Mouse (Mus musculus): Measurements from ENCODE around the gene Bbc3.
"Not testable (repeated sequence)": the region's sequence is repeated elsewhere in the genome, so short reads cannot be mapped to it uniquely, and the experiment has no call there.

Gene Bbc3

DNA sequence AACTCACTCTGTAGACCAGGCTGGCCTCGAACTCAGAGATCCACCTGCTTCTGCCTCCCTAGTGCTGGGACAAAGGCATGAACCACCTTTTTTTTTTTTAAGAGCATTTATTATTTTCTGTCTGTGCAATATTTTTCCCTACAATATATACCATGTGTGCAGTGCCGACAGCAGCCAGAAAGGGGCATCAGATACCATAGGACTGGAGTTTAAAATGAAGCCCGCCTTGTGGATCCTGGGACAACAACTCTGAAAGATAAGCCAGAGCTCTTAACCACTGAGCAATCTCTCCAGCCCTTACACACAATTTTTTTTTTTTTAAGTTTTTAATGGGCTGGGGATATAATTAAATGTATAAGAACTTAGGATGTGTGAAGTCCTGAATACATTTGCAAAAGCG is 13.8 kb upstream of the Bbc3 start:
- DNase-seq (ENCODE audit: extremely low spot score): peak; percentile 39

DNA sequence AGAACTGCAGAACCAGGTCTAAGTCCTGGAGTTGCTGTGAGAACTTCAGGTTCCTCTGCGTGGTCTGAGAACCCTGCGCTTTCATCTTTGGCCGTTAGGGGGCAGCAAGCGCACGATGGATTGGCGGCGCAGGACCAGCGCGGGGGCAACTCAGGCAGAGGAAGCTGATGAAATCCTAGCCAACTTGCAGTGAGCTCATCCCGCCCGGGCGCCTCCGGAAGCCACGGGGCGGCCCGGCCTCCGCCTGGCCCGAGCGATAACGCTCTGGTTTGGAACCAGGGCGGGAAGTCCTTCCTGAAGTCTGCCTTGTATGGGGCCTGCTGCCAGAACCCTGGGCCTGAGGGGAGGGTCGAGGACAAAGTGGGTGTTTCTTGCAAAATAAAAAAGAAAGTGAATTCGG is 13.4 kb upstream of the Bbc3 start:
- DNase-seq (ENCODE audit: extremely low spot score): peak; percentile 96

DNA sequence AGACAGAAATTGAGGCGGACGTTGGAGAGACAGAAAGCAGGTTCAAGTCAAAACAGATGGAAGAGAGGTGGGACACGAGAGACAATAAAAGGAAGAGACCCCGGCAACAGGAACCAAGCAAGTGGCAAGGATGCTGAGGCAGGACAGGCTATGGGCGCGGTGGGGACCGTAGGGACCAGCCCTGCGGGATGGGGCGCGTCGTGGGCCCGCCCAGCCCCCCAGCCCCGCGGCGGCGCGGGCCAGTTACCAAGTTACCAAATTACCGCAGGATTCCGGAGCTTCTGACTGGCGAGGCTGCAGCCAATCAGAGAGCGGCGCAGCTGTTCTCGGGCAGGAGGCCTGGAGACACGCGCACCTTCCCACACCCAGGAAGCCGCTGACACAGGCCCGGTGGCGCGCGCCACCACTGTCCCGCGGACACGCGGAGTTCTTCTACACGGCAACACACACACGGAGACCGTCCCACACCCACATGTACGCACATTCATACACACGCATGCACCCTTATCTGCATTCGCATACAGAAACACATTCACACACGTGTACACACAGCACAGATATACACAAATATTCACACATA is 12.8 kb upstream of the Bbc3 start:
- DNase-seq (ENCODE audit: extremely low spot score): peak; percentile 76

DNA sequence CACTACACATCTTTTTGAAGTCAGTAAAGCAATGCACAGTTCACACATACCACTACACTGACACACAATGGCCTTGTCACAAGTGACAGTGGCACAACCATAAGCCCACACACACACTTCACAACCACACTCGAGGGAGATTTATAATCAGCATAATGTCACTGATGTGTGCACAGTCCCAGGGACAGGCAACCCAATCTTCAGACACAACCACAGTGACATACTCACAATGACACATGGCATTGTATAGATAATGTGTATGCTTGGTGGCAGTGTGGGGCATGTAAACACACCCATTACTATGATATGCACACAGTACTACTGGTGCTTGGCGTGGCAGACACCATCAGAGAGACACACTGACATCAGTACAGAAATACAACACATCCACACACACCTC is 12.0 kb upstream of the Bbc3 start:
- no peak for DNase-seq (ENCODE audit: extremely low spot score)

DNA sequence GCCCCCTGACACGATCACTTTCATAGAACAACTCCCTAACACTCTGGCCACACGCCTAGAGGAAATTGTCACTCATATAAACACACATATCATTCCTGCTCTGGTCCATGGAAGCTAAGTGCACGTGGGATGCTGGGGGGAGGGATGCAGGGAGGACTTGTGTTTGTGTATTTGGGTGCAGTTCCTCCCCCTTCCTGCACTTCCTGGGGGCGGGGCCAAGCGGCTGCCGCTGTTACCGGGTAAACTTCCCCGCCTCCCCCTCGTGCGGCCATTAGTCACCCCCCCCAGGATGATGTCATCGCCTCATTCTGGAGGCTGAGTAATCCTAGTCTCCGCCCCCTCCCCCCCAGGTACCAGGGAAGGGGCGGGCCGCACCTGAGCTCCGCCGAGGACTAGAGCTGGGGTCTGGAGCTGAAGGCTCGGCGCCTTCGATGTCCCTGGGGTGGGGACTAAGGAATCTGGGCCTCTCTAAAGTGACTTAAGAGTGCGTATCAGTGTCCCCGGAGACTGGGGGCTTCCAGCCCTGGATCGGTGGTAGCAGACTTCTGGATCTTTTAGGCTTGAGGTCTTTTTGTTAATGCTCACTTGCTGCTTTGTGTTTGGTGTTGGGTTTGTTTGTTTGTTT is 11.3 kb upstream of the Bbc3 start:
- DNase-seq (ENCODE audit: extremely low spot score): peak; percentile 87

DNA sequence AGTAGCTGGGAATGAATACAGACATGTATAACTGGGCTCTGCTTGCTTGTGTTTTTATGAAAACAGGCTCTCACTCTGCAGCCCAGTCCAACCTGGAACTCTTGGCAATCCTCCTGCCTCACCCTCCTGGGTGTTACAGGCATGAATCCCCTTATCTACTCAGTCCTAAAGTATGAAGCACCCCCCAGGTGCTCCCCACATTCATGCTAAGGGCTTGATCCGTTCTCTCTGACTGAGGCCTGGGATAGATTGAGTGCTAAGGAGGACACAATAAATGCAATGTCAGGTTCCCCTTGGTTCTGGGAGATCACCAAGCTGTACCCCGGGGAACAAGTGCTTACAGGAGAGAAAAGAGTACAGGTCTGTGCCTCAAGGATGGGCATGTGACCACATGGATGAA is 10.6 kb upstream of the Bbc3 start:
- no peak for DNase-seq (ENCODE audit: extremely low spot score)

DNA sequence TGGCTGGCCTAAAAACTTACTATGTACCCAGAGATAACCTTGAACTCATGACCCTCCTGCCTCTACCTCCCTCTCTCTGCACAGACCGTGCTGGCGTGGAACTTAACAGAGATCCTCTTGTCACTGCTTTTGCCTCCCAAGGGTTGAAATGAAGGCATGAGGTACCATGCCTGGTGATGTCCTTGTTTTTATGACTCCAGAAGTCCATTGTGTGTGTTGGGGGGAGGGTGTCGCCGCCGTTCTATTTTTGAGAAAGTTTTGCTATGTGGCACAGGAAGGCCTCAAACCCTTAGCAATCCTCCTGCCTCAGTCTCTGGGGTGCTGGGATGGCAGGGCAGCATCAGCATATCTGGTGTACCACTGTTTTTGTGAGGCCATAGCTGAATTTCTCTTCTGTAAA is 9.3 kb upstream of the Bbc3 start:
- no peak for DNase-seq (ENCODE audit: extremely low spot score)

DNA sequence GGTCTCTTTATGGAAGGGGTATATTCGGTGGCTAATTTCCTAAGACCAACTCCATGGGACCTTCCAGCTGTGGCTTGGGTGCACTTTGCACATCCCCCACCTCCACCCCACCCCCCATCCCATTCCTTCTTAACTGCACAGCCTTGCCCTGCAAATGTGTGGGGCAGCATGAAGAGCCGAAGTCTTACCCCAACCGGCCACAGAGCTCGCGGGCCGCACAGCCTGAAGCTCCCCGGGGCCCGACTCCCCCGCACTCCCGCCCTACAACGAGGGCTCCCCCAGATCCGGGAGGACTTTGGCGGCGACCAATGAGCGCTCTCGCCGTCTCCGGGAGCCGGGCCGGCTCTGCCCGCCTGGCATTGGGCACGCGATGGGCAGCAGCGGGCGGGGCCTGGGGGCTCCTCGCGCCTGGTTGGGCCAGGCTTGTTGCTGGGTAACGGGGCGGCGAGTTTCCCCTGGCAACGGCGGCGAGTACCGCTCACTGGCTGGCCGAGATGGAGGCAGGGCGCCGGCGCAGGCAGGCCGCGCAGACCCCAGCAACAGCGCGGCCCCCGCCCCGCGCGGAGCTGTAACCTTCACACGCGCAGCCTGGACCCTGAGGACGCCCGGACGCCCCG is 8.7 kb upstream of the Bbc3 start:
- peak; percentile 88 for DNase-seq (ENCODE audit: extremely low spot score)

DNA sequence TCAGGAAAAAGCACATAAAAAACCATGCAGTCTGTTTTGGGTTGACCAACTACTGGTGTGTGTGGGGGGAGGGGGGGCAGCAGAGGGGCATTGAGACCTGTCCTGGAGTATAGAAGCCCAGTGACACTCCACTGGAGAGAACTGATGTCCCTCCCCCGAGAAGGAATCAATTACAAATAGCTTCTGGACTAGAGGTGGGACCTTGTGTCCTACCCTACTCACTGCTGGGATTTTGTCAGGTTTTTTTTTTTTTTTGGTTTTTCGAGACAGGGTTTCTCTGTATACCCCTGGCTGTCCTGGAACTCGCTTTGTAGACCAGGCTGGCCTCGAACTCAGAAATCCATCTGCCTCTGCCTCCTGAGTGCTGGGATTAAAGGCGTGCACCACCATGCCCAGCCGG is 1.1 kb upstream of the Bbc3 start:
- DNase-seq (ENCODE audit: extremely low spot score): not testable (repeated sequence)

DNA sequence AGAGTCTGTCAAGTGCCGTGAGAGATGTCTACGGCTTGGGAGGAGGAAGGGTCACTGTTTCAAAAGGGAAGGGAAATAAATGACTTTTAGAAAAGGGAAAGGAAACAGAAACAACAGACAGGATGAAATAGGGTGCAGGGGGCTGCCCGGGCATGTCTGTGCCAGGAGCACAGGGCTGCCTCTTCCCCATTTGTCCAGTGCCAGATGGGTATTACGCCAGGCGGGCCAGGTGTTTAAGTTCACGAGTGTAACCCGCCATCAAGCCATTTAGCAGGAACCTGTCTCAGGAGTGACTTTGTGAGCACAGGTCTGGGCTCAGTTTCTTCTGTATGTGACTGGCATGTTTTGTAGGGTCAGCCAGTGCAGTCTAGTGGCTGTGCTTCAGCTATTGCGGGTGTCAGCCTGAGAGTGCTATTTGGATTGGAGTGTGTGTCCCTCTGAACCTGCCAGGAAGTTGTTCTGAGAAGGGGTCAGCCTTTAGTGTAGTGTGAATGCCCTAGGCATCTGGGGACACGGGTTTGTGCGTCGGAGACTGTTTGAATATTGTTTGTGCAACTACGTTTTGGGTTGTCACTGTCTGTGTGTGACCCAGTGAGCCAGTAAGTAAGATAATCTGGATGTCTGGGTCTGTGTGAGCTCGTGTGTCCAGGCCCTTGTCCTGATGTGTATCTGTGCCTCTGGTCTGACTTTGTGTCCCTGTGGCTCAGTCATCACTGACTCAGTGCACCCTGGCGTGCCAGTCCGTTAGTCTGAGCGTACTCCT is 543 bp downstream of the Bbc3 start:
- DNase-seq (ENCODE audit: extremely low spot score): no peak

DNA sequence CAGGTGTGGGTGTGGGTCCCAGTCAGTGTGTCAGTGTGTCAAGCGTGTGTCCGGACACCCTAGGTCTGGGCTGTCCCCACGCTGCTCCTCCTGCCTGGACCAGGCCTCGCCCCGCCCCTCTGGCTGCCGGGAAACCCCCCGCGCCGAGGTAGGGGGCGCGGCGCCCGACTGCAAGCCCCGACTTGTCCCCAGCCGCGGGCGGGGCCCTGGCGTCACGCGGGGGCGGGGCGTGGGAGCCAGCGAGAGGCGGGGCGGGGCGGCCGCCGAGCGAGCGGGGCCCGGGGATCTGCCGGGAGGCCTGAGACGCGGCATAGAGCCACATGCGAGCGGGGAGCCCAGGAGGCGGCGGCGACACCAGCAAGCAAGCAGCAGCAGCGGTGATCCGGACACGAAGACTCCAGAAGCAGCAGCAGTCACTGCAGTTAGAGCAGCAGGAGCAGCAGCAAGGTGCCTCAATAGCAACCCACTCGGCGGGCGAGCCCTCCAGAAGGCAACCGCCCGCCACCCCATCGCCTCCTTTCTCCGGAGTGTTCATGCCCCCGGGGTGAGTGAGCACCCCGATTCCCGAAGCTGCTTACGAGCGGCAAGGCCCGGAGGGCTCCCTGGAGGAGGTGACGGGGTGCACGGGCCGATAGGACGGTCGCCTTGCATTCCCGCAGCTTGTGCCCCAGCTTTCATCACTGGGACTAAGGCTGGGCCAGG is 1.3 kb downstream of the Bbc3 start:
- DNase-seq (ENCODE audit: extremely low spot score): peak; percentile 87

DNA sequence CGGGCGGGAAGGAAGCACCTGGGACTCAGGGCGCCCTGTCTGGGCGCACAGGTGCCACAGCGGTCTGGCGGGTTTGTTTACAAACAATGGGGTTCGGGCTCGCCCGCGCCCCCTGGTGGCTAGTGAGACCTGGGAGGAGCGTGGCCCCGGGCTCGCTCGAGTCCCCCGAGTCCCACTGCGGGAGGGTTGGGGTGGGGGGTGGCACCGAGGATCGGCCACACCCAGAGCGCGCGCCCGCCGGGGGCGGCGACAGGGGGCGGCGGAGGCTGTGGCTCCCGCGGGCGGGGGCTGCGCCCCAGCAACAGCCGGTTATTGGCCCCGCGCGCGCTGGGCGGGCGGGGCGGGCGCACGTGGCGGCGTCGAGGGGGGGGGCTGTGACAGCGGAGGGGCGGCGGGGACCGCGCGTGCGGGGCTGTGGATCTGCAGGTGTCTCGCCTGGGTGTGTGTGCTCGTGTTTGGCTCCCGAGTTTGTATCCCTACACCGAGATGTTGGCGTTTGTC is 1.9 kb downstream of the Bbc3 start:
- peak; percentile 74 for DNase-seq (ENCODE audit: extremely low spot score)

DNA sequence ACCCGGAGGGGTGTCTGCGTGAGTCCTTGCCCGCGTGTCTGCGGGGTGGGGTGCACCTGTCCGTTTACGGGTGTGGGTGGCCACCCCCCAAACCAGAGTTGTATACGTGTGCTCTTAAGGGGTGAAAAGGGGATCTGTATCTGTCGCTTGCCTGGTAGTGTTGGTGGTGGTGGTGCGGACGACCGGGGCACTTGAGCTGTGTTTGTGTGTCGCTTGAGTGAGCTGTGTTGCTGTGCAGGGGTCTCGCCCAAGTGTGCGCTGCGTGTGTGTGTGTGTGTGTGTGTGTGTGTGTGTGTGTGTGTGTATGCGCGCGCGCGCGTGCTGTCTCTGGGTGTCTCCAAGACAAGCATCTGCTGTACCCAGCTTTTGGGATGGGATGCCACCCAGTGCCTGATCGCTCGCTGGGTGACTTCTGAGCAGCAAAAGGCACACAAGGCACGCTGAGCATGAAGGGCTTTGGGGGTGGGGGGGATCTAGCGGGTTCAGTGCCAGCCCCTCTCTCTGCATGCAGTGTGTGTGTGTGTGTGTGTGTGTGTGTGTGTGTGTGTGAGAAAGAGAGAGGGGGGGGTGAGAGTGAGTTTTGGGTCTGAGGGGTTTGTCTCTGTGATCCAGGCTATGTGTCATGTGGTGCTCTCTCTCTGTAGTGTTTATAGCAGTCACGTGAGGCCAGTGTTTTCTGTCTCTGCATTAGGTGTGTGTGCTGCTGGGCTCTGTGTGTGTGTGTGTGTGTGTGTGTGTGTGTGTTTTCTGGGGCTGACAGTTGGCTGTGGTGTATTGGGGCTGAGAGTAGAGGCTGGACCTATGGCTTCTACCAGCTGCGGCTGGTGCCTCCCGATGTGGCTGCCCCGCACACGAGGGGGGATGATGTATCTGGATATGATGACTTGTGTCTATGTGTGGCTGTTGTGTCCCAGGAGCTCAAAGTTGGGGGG is 2.6 kb downstream of the Bbc3 start:
- DNase-seq (ENCODE audit: extremely low spot score): peak; percentile 35

DNA sequence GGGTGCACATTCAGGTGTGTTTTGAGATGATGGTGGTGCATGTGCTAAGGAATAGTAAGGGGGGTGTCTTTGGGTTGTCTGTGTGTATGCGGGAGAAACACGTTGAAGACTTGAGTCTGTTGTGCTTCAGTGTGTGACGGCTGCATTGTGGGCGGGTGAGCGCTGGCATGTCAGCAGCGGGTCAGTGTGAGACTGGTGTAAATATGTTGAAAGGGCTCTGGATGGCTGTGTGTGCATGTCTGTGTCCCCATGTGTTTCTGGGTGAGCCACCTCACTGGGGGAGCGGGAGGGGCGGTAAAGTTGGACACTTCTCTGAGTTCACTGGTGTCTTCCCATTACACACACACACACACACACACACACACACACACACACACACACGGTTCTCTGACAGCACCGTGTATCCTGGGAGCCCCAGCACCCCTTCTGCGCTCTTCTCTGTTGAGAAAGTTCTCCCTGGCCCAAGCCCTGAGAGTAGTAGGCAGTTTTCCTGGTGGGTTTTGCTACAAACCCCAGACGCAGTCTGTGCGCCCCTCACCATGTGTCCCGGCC is 3.3 kb downstream of the Bbc3 start:
- no peak for DNase-seq (ENCODE audit: extremely low spot score)

DNA sequence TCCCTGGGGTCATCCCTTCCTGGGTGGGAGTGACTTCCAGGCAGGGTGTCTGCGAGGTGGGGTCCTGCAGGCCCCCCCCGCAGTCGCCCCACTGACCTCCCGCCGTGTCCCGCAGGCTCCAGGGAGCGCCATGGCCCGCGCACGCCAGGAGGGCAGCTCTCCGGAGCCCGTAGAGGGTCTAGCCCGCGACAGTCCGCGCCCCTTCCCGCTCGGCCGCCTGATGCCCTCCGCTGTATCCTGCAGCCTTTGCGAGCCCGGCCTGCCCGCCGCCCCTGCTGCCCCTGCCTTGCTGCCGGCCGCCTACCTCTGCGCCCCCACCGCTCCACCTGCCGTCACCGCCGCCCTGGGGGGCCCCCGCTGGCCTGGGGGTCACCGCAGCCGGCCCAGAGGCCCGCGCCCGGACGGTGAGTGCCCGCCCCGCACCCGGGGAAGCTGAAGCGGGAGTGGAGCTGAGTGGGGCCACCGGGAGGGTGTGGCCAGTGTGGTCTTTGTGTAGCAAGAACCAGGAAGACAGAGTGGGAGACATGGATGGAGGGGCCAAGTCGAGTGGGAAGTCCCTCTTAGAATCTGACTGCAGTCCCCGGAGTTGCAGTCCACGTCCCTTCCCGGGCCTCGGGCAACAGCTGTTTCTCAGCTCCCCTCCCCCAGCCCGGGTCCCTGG is 3.9 kb downstream of the Bbc3 start:
- no peak for DNase-seq (ENCODE audit: extremely low spot score)

DNA sequence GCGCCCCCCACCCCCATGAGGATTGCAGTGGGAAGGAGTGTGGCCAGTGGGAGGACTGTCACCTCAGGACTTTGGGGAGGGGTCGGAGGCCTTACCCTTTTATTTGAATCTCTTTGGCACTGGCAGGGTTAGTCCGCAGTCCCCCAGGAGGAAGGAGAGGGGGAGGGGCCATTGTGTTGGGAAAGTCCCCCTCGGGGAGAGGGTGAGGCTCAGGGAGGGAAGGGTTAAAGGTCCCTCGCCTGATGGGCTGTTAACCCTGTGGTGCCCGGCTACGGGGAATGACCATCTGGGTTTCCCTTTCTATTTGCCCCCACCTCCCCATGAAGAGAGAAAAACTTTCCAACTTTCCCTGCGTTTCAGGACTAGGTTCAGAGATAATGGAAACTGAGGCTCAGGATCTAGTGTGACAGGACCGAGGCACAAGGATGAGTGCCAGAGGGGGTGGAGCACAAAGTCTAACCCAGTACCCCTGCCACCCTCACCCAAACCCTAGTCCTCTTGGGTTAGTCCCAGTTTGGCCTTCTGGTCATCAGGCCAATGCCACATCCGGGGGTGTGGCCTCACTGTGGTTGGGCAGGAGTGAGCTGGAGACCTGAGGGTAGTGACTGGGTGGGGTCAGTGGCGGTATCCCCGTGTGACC is 4.6 kb downstream of the Bbc3 start:
- peak; percentile 94 for DNase-seq (ENCODE audit: extremely low spot score)

DNA sequence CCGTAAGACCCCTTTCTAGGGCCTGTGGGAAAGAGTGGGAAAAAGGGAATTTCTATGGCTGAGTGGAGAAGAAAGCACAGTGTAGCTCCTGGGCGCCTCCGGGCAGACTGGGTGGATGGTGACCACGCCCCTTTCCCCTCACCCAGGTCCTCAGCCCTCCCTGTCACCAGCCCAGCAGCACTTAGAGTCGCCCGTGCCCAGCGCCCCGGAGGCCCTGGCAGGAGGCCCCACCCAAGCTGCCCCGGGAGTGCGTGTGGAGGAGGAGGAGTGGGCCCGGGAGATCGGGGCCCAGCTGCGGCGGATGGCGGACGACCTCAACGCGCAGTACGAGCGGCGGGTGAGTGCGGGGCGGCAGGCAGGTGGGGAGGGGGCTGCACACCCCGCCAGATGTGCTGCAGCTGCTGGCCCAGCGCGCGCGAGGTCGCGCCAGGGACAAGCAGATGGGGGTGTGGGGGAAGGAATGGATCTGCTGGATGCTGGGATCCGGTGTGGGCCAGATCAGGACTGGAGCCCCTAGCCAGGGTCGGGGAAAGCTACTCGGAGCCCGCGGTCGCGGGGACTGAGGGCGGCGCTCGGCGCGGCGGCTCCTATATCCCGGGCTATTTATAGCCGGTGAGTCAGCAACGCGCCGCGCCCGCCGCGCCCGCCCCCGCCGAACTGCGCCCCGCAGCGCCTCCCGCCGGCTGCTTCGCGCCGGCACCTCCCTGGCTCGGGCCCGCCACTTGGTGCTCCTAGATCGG is 5.5 kb downstream of the Bbc3 start:
- peak; percentile 84 for DNase-seq (ENCODE audit: extremely low spot score)

DNA sequence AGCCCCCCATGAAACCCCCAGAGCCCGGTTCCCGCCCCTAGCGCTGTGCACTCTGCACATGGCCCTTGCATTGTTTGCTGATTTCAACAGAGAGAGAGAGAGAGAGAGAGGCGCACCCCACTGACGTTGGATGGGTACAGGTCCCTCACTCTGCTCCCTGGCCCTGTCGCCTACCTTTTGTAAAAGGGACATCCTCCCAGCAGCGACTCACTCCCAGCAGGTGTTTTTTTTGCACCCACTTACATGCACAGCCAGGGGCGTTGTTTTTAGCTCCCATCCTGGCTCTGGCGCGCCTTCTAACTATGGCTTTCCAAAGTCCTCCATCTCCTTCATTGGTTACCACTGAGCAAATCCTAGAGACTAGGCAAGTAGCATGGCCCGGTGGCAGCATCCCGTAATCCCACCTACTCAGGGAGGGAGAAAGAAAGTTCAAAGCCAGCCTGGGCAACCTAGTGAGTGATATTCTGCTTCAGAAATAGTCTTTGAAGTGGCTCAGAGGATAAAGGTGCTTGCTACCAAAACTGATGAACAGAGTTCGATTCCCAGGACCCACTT is 6.1 kb downstream of the Bbc3 start:
- DNase-seq (ENCODE audit: extremely low spot score): no peak
